Mouse (Mus musculus) liver, adult 2 months (tissue): ENCODE results near the gene Amdhd2. TPM values are rescaled to one million over a fixed set of nuclear protein-coding genes. Genes with fewer than 3 reads are reported as not detected.
A peak's percentile ranks its signal among the peaks of the same experiment; 100 is the strongest.

ENCODE experiments used
- DNase-seq: peaks from one replicate; pipeline ENCODE4 v3.0.0-alpha.2; 2011; ENCODE audit warnings: low read depth, low spot score; ENCODE audit errors: extremely low read depth
- H3K27ac ChIP-seq: fragments of 200-500 bp; replicated peaks from 2 replicates; pipeline ENCODE4 v1.5.1; 2012; ENCODE audit warnings: low read depth, mild to moderate bottlenecking, control low read depth, inconsistent platforms, low read length; ENCODE audit not compliant: insufficient read depth
- H3K27me3 ChIP-seq: fragments of 200-500 bp; 2 replicates; pipeline ENCODE4 v1.6.1; 2012; ENCODE audit warnings: mild to moderate bottlenecking, moderate library complexity, low read length, inconsistent platforms; ENCODE audit not compliant: control insufficient read depth, insufficient read depth
- H3K36me3 ChIP-seq: fragments of 200-500 bp; 2 replicates; pipeline ENCODE4 v1.6.1; 2012; ENCODE audit warnings: low read length, inconsistent platforms; ENCODE audit not compliant: control insufficient read depth, insufficient read depth
- H3K4me1 ChIP-seq: fragments of 200-500 bp; 2 replicates; pipeline ENCODE4 v1.6.1; 2011; ENCODE audit warnings: low read length; ENCODE audit not compliant: control insufficient read depth, insufficient read depth
- H3K4me3 ChIP-seq: fragments of 200-500 bp; 2 replicates; pipeline ENCODE4 v1.5.1; 2011; ENCODE audit warnings: low read depth, mild to moderate bottlenecking, control low read depth, low read length, moderate library complexity; ENCODE audit not compliant: insufficient read depth
- H3K79me2 ChIP-seq: fragments of 200-500 bp; 2 replicates; pipeline ENCODE4 v1.6.1; 2012; ENCODE audit warnings: inconsistent platforms, mild to moderate bottlenecking, low read length, moderate library complexity; ENCODE audit not compliant: control insufficient read depth, insufficient read depth
- H3K9ac ChIP-seq: fragments of 200-500 bp; 2 replicates; pipeline ENCODE4 v1.6.1; 2012; ENCODE audit warnings: low read depth, mild to moderate bottlenecking, control low read depth, inconsistent platforms, low read length
- CTCF ChIP-seq: fragments of 200-500 bp; IDR thresholded peaks from 2 replicates; pipeline ENCODE4 v1.5.1; 2011; ENCODE audit warnings: low read depth, low read length, control low read depth
- POLR2A ChIP-seq: fragments of 200-500 bp; IDR thresholded peaks from 2 replicates; pipeline ENCODE4 v1.6.1; 2011; ENCODE audit warnings: low read length, control low read depth; ENCODE audit not compliant: insufficient read depth; ENCODE audit errors: extremely low read depth
- WGBS: fragments of 180-500 bp; shearing (Covaris S2); methylation state at CpG from one replicate; pipeline ENCODE4 v1.1.7; 2018; 5-methylcytosine and 5-hydroxymethylcytosine counted together
- polyA plus RNA-seq: library from polyadenylated mRNA; depleted of rRNA; stranded (reverse); fragments of >200 nt; gene quantifications from 2 replicates; pipeline ENCODE4 v1.2.3, GENCODE M21; 2012
- total RNA-seq: library from RNA; depleted of rRNA; stranded (reverse); fragments of >200 nt; gene quantifications from 2 replicates; pipeline ENCODE4 v1.2.3, GENCODE M21; 2014

Amdhd2 gene
- total and polyA plus RNA-seq, 2 experiments, result 19.3 to 35.4 TPM

- Histone ChIP-seq H3K36me3 (no peaks in the 10 kb centered on the region), H3K27ac (no peak overlapping the region), H3K9ac (no peak overlapping the region; the same call in 1 of the 2 replicates), H3K4me1 (peaks cover 12% of the 10 kb centered on the region), H3K4me3 (no peak overlapping the region), H3K27me3 (no peaks in the 10 kb centered on the region), H3K79me2 (peaks cover 27% of the 10 kb centered on the region; the same call in 1 of the 2 replicates)
- no peak for DNase-seq
- 80% methylated on average over 4 of the region's 4 CpGs for WGBS
- TF ChIP-seq POLR2A (no peak), CTCF (no peak)
Observed at GRCm38 (mm10) chr17:24199741-24200140, 36.2 kb upstream of the Amdhd2 start.

GRCm38 (mm10) chr17:24199252-24199651 lies 35.7 kb upstream of the Amdhd2 start:
- H3K9ac ChIP-seq, result no peak overlapping the region
- H3K4me3 ChIP-seq, result no peak overlapping the region
- DNase-seq, result no peak
- peaks cover 27% of the 10 kb centered on the region; the same call in 1 of the 2 replicates for H3K79me2 ChIP-seq
- H3K36me3 ChIP-seq, result no peaks in the 10 kb centered on the region
- H3K4me1 ChIP-seq, result peaks cover 8% of the 10 kb centered on the region
- no peaks in the 10 kb centered on the region for H3K27me3 ChIP-seq
- WGBS, result 90% methylated on average over 4 of the region's 4 CpGs
- no peak for TF ChIP-seq POLR2A
- TF ChIP-seq CTCF, result no peak
- no peak overlapping the region for H3K27ac ChIP-seq

GRCm38 (mm10) chr17:24197032-24197824 lies 33.7 kb upstream of the Amdhd2 start:
- Histone ChIP-seq H3K36me3 (no peaks in the 10 kb centered on the region), H3K4me3 (no peak overlapping the region), H3K27me3 (no peaks in the 10 kb centered on the region), H3K27ac (no peak overlapping the region), H3K79me2 (peaks cover 21% of the 10 kb centered on the region; the same call in 1 of the 2 replicates), H3K9ac (no peak overlapping the region), H3K4me1 (peaks cover 14% of the 10 kb centered on the region)
- TF ChIP-seq POLR2A (no peak), CTCF (no peak)
- no peak for DNase-seq
- WGBS, result 77% methylated on average over 15 of the region's 15 CpGs

- Histone ChIP-seq H3K27me3 (no peaks in the 10 kb centered on the region), H3K4me1 (peaks cover 14% of the 10 kb centered on the region), H3K4me3 (no peak overlapping the region), H3K9ac (no peak overlapping the region), H3K79me2 (peaks cover 21% of the 10 kb centered on the region; the same call in 1 of the 2 replicates), H3K36me3 (no peaks in the 10 kb centered on the region), H3K27ac (no peak overlapping the region)
- TF ChIP-seq POLR2A (no peak), CTCF (0 out of 2 replicates have a peak, but pooled peaks have one; percentile 10)
- WGBS, result 33% methylated on average over 2 of the region's 2 CpGs
- DNase-seq, result peak; percentile 52
Observed at GRCm38 (mm10) chr17:24195349-24195748, 31.8 kb upstream of the Amdhd2 start.

- Histone ChIP-seq H3K4me3 (no peak overlapping the region), H3K4me1 (peaks cover 11% of the 10 kb centered on the region), H3K79me2 (peaks cover 7% of the 10 kb centered on the region; the same call in 1 of the 2 replicates), H3K9ac (no peak overlapping the region), H3K36me3 (no peaks in the 10 kb centered on the region; the same call in 1 of the 2 replicates), H3K27ac (no peak overlapping the region), H3K27me3 (no peaks in the 10 kb centered on the region)
- TF ChIP-seq POLR2A, result no peak
- no peak for TF ChIP-seq CTCF
- DNase-seq, result no peak
- WGBS, result 97% methylated on average over 5 of the region's 5 CpGs
Observed at GRCm38 (mm10) chr17:24193769-24194168, 30.2 kb upstream of the Amdhd2 start.

GRCm38 (mm10) chr17:24193268-24193667 lies 29.7 kb upstream of the Amdhd2 start:
- Histone ChIP-seq H3K27me3 (no peaks in the 10 kb centered on the region), H3K4me1 (peaks cover 11% of the 10 kb centered on the region), H3K36me3 (no peaks in the 10 kb centered on the region; the same call in 1 of the 2 replicates), H3K9ac (no peak overlapping the region), H3K27ac (no peak overlapping the region), H3K4me3 (no peak overlapping the region), H3K79me2 (peaks cover 6% of the 10 kb centered on the region; the same call in 1 of the 2 replicates)
- DNase-seq, result no peak
- WGBS, result 52% methylated on average over 8 of the region's 8 CpGs
- no peak for TF ChIP-seq CTCF
- TF ChIP-seq POLR2A, result no peak
